Mouse (Mus musculus): ENCODE results near the gene Aars2. TPM values are rescaled to one million over a fixed set of nuclear protein-coding genes. Genes with fewer than 3 reads are reported as not detected.

Gene Aars2
- total RNA-seq, 2 experiments from 2014 or later: 19.0 to 19.1 TPM

DNA sequence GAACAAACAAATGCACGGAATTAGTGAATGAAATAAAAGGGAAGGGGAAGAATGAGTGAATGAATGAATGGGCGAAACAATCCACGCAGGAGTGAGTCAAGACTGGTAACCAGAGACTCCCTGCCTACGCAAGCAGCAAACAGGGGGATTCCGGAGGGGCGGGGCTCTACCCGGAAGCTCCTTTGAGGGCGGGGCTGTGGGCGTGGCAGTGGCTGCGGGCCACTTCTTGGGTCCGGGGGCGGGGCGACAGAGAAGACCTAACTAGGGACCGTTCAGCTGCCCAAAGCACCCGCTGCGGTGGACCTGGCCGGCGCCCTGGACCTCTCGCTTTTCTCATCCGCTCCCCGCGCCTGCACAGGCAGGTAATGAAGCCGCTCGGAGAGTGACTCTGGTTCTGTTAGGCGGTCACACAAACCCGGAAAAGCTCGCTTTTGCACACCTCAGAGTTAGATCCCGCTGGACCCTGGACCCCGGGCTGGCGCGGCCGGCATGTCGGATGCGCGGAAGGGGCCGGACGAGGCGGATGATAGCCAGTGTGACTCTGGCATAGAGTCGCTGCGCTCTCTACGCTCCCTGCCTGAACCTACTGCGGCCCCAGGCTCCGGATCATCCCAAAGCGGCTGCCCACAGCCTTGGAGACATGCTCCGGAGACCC is 48.9 kb downstream of the Aars2 start, which contains the start of gene Nfkbie:
Nfkbie (plus strand) TSS at position 252 of the 655 bp plus-strand sequence.
- DNase-seq: peak; percentile 93 to 97
- intact Hi-C loops (cut with DNase I): no loop called here

DNA sequence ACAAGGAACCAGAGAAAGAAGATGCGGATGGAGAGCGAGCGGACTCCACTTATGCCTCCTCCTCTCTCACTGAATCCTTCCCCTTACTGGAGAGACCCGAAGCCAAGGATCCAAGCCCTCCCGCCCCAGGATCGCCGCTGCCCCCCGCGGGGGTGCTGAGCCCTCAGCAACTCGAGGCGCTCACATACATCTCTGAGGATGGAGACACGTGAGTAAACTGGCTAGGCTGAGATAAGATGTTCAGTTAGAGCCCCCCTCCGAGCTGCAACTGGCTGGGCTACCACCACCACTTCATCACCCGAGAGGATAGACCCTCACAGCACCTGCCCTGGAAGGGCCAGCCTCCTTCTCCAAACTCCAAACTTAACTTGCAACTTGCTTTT is 49.5 kb downstream of the Aars2 start:
- DNase-seq: no peak
- intact Hi-C loops (cut with DNase I): no loop called here

DNA sequence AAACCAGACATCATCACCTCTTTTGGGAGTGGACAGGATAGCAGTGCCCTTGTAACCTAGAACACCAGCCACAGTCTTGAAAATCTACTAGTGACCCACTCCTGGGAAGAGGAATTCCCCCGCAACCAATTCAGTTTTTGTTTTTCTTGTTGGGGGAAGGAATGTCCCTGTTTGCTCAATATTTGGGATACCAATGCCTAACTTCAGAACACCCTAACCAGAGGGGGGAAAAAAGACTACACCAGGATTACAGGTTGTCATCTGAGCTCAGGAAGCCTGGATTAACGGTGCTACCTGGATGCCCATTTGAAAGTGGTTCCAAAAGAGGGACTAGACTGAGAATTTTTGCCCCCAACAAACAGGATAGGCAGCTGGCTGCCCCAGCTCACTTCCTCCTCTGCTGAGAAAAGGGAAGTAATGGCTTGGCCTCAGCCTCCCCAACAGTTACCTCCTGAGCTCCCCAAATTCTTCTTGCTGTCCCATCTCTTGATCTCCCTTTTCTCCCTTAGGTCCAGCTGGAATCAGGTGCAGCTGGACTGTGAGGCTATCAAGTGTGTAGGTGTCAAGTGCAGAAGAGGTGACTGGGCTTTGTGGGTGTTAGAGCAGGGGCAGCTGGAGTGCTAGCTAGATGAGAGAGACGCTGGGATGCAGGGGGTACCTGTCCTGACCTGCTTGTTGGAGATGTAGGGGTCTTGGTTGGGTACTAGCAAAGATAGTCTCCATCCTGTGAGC is 50.0 kb downstream of the Aars2 start:
- no peak for DNase-seq
- intact Hi-C loops (cut with DNase I): no loop called here

DNA sequence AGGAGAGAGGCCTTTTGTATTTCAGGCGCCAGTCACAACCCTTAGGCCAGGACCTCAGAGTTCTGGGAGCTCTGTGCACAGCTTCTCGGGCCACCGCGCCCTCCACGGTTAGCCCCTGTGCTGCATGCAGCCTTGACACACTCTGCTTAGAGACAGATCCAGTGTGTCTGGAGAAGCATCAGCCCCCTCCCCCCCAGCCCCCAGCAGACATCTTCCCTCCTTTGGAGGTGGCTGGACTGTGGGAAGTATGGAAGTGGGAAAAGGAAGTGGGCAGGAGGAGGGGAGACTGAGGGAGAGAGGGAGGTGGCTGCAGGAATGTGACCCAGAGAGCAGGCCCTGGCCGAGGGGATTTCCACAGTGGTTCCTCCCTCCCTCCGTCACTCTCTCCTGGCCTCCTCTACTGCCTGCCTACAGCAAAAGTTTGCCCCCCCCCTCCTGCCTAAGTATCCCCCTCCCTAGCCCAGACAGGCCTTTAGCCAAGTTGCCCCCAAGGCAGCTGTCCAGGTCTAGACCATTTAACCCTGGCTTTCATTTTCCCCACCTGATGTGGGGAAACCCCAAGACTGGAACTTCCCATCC is 50.7 kb downstream of the Aars2 start:
- intact Hi-C loops (cut with DNase I): no loop called here
- no peak for DNase-seq

DNA sequence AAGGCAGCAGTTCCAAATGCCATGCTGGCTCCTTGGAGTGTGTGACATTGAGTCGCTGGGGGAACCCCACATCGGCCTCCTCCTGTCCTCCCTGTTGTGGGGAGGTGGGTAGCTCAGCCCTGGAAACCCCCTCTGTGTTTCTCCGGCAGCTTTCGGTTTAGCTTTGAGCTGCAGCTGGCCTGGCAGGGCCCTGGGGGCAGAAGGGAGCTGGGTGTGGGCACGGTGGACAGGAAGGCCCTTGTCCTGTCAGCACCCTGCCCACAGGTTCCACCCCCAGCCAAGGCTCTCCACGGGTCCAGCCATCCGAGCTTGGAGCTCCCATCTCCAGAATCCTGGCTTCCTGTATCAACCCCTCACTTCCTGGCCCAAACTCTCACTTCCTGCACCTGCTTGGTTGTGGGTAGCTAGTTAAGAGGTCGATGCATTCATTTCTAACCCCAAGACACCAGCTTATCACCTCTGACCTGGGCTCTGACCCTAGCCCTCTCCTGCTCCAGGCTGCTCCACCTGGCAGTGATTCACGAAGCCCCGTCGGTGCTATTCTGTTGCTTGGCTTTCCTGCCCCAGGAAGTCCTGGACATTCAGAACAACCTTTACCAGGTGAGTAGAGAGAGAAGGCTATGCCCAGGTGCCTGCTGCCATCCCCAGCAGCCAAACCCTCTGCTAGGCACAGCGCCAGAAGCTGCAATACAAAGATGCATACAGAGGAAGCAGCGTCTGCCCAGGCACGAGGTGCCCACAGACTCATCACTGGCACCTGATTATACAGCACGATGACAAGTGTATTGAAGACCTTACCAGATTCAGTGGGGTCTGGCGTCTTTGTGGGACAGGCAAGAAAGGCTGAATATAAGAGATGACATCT is 51.6 kb downstream of the Aars2 start:
- intact Hi-C loops (cut with DNase I): no loop called here
- DNase-seq: no peak

DNA sequence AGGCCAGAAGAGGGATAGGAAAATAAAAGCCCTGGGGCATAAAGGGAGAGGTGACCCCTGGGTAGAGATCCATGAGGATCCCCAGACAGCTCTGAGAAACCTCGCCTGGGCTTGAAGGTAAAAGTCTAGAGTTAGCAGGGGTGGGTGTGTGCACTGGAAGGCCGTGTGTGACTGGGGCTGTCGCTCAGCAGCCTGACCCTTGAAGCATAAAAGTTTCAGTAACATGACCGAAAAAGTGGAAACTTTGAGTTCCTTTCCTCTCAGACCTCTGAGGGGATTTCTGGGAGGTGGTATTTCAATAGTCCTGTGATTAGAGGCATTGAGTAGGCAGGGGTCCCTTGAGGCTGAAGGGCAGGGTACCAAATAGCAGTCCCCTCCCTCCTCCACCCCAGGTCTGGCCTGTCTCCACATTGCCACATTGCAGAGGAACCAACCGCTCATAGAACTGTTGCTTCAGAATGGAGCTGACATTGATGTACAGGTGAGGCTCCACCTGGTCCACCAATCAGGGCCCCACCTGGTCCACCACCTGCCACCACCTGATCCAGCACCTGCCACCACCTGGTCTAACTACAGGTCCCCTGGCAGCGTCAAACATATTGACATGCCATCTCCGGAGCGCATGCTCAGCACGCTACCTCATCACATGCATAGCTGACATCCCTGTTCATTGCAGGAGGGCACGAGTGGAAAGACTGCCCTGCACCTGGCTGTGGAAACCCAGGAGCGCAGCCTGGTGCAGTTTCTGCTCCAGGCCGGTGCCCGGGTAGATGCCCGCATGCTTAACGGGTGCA is 53.3 kb downstream of the Aars2 start:
- intact Hi-C loops (cut with DNase I): loop anchor here (10.0 kb wide), 1 partner anchor 825 kb away; the partner anchor contains the start of gene Zfp318
- DNase-seq: no peak

DNA sequence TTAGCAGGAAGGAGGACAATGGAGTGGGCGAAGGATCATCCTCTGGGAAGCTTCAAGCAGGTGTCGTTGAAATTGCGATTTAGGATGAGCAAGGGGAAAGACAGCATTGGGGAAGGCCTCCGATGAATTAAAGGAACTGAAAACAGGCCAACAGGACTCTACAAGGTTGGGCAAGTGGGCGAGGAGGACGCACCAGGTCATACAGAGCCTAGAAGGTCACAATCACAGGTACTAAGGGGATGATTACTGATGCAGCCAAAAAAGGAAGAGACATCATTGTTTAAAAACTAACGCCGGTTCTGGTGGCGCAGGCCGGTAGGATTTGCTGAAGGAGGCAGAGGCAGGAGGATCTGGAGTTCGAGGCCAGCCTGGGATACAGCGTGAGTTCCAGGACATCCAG is 56.6 kb downstream of the Aars2 start:
- no peak for DNase-seq
- intact Hi-C loops (cut with DNase I): loop anchor here (10.0 kb wide), 1 partner anchor 822 kb away; the partner anchor contains the start of gene Zfp318

DNA sequence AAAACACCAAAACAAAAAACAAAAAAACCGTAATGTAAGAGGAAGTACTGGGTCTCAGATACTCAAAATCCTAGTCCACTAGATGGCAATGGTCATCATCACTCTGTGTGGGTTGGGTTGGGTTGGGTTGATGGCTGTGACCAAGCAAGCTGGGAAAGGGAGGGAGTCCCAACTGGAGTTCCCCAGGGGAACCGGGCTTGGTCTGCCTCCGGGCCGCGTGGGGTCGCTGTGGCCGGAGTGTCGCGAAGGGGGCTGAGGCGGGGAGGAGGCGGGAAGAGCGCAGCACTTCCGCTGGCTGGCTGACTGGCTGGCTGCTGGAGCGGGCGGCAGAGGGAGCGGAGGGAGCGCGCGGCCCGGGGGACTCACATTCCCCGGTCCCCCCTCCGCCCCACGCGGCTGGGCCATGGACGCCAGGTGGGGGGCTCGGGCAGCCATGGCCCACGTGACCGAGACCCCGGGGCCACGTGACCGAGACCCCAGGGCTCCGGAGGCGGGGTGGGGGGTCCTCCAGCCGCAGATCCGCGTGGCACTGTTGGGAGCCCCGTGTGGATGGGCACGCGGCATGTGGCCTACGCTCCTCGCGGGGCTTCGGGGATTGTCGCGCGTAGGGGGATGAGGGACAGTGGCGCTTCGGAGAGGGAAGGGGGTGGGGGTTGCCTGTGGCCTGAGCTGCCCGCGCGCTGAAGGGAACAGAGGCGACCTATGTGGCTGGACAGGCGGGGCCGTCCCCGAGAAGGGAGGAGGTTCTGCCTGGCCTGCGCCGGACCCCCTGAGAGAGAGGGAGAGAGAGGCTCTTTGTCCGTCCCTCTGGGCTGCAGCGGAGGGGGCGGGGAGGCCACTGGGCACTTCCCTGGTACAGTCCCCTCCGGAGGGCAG is 57.3 kb downstream of the Aars2 start, which contains the start of gene Slc35b2:
Slc35b2 (plus strand) TSS at position 220 of the 876 bp plus-strand sequence.
- intact Hi-C loops (cut with DNase I): loop anchor here (10.0 kb wide), 1 partner anchor 821 kb away; the partner anchor contains the start of gene Zfp318
- peak; percentile 96 to 98 for DNase-seq

DNA sequence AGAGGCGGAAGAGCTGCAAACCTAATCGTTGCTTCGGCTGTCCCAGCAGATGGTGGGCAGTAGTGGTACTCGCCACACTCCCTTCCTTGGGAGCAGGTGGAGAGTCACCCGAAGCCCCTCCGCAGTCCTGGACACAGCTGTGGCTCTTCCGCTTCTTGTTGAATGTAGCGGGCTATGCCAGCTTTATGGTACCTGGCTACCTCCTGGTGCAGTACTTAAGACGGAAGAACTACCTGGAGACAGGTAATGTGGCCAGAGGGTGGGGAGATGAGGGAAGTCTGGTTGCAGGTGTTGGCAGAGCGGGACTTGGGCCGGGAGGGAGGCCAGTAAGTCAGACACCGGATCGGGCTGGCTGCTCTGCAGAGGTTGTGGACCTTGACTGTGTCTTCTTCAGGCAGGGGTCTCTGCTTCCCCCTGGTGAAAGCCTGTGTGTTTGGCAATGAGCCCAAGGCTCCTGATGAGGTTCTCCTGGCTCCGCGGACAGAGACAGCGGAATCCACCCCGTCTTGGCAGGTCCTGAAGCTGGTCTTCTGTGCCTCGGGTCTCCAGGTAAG is 58.0 kb downstream of the Aars2 start:
- intact Hi-C loops (cut with DNase I): loop anchor here (10.0 kb wide), 1 partner anchor 820 kb away; the partner anchor contains the start of gene Zfp318
- DNase-seq: no peak

DNA sequence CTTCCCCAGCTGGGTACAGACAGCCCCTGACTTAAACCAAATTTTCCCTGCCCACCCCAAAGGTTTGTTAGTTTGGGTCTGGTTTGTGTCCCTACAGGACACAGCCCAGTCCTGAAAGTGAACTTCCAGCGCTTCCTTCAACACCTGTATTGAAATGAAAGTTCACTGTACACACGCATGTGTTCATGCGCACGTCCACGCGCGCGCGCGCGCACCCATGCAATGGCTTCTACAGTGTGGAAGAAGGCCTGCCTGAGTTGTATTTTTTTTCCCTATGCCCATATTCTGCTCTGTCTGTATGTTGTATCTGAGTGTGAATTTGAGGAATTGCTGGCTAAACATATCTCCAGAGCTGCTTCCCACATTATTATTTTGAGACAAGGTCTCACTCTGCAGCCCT is 58.5 kb downstream of the Aars2 start:
- DNase-seq: no peak
- intact Hi-C loops (cut with DNase I): loop anchor here (10.0 kb wide), 1 partner anchor 820 kb away; the partner anchor contains the start of gene Zfp318

DNA sequence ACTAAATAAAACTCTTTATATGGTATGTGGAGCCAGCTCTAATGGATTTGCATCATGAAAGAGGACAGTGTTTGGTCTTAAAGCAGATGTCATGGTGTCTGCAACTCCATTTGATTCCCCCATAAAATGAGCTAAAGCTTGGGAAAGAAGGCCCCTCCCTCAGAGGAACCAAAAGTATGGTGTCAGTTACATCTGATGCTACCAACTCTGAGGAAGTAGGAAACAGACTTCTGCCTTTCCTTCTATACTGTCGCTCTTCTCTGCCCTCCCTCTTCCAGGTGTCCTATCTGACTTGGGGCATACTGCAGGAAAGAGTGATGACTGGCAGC is 59.4 kb downstream of the Aars2 start:
- no peak for DNase-seq
- intact Hi-C loops (cut with DNase I): loop anchor here (10.0 kb wide), 1 partner anchor 819 kb away; the partner anchor contains the start of gene Zfp318

DNA sequence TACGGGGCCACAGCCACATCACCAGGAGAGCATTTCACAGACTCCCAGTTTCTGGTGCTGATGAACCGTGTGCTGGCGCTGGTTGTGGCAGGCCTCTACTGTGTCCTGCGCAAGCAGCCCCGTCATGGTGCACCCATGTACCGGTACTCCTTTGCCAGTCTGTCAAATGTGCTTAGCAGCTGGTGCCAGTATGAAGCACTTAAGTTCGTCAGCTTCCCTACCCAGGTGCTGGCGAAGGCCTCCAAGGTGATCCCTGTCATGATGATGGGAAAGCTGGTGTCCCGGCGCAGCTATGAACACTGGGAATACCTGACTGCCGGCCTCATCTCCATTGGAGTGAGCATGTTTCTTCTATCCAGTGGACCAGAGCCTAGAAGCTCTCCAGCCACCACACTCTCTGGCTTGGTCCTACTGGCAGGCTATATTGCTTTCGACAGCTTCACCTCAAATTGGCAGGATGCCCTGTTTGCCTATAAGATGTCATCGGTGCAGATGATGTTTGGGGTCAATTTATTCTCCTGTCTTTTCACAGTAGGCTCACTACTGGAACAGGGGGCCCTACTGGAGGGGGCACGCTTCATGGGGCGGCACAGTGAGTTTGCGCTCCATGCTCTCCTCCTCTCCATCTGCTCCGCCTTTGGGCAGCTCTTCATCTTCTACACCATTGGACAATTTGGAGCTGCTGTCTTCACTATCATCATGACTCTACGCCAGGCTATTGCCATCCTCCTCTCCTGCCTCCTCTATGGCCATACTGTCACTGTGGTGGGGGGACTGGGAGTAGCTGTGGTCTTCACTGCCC is 59.9 kb downstream of the Aars2 start:
- intact Hi-C loops (cut with DNase I): loop anchor here (10.0 kb wide), 1 partner anchor 818 kb away; the partner anchor contains the start of gene Zfp318

DNA sequence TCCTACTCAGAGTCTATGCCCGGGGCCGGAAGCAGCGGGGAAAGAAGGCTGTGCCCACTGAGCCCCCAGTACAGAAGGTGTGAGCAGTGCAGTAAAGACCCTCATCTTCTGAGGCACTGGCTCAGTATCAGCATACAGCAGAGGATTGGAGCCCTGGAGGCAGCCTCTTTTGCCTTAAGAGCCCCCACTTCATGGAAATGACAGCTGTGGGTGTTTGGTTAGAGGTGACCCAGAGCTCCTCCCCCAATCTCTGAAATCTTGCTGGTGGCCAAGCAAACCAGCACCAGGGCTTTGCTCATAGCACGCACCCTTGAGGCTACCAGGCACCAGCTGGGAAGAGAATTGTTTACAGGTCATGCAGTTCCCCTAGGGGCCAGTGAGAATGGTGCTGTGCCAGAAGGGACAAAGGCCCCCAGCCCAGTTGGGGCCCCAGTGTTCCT is 60.5 kb downstream of the Aars2 start:
- intact Hi-C loops (cut with DNase I): loop anchor here (10.0 kb wide), 1 partner anchor 818 kb away; the partner anchor contains the start of gene Zfp318
- DNase-seq: no peak

More for the DNA sequence above, 59.9 kb downstream of the Aars2 start:
- DNase-seq: no peak

DNA sequence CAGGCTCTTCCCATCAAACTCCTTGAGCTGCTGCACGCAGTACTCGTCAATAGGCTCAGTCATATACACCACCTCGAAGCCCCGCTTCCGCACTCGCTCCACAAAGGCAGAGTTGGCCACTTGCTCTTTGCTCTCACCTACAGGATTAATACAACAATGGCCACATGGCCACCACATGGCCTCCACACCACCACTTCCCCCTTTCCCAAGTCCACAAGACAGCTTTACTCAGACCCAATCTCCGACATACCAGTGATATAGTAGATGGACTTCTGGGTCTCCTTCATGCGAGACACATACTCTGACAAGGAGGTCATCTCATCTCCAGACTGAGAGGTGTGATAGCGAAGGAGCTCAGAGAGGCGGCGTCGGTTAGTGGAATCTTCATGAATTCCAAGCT is 62.3 kb downstream of the Aars2 start:
- intact Hi-C loops (cut with DNase I): loop anchor here (10.0 kb wide), 1 partner anchor 816 kb away; the partner anchor contains the start of gene Zfp318
- DNase-seq: no peak

DNA sequence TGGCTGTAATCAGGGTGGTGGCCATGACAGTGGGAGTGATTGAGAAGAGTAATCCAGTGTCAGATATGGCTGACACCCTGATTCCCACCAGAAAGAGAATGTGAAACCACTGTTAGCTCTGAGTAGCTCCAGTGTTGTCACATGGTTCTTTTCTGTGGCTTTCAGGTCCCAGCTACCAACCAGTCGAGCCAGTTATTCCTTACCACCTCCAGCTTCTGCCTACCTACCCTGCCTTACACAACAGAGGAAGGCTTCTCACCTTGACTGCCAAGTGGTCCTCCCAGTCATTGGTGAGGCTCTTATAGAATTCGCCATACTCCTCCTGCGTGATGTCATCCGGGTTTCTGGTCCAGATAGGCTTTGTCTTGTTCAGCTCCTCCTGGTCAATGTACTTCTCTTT is 63.4 kb downstream of the Aars2 start:
- no peak for DNase-seq
- intact Hi-C loops (cut with DNase I): loop anchor here (5.0 to 10.0 kb wide), 2 partner anchors 592 to 815 kb away; partner anchors contain the start of genes Gtpbp2 and Zfp318

Data from heart, postnatal 14 days (tissue).